Mouse (Mus musculus): Measurements from ENCODE around the gene Plin2. TPM values are rescaled to one million over a fixed set of nuclear protein-coding genes. Genes with fewer than 3 reads are reported as not detected.

Gene Plin2
- total RNA-seq (2015) = 40.5 and 58.5 TPM in 2 replicates
- total RNA-seq (2017) = 75.9 and 78.3 TPM in 2 replicates

GRCm38 (mm10) chr4:86669780-86670201, at the start of gene Plin2:
Gene Plin2 (minus strand): TSS chr4:86670060.
- peak; percentile 54 for ATAC-seq (replicated peaks; ENCODE audit: poor library complexity)

GRCm38 (mm10) chr4:86718878-86719577, 49.2 kb upstream of the Plin2 start:
- ATAC-seq (replicated peaks; ENCODE audit: poor library complexity) = no peak

GRCm38 (mm10) chr4:86717176-86717575, 47.3 kb upstream of the Plin2 start:
- ATAC-seq (replicated peaks; ENCODE audit: poor library complexity) = no peak

- ATAC-seq (replicated peaks; ENCODE audit: poor library complexity) = no peak
These were observed 45.5 kb upstream of the Plin2 start for GRCm38 (mm10) chr4:86715341-86715740.

- ATAC-seq (replicated peaks; ENCODE audit: poor library complexity) = no peak
These were observed 43.7 kb upstream of the Plin2 start for GRCm38 (mm10) chr4:86713518-86713917.

- ATAC-seq (replicated peaks; ENCODE audit: poor library complexity) = peak; percentile 58
These were observed 42.9 kb upstream of the Plin2 start for GRCm38 (mm10) chr4:86712751-86713195.

- ATAC-seq (replicated peaks; ENCODE audit: poor library complexity) = no peak
These were observed 40.9 kb upstream of the Plin2 start for GRCm38 (mm10) chr4:86710666-86711215.

- ATAC-seq (replicated peaks; ENCODE audit: poor library complexity) = no peak
These were observed 40.3 kb upstream of the Plin2 start for GRCm38 (mm10) chr4:86710034-86710650.

- ATAC-seq (replicated peaks; ENCODE audit: poor library complexity) = 0 out of 2 replicates have a peak, but pooled peaks have one; percentile 45
These were observed 38.9 kb upstream of the Plin2 start for GRCm38 (mm10) chr4:86708801-86709200.

- ATAC-seq (replicated peaks; ENCODE audit: poor library complexity) = no peak
These were observed 29.5 kb upstream of the Plin2 start for GRCm38 (mm10) chr4:86699161-86699865.

GRCm38 (mm10) chr4:86696890-86697289, 27.0 kb upstream of the Plin2 start:
- ATAC-seq (replicated peaks; ENCODE audit: poor library complexity) = peak; percentile 98

- ATAC-seq (replicated peaks; ENCODE audit: poor library complexity) = peak; percentile 63
These were observed 25.2 kb upstream of the Plin2 start for GRCm38 (mm10) chr4:86695081-86695480.

- no peak for ATAC-seq (replicated peaks; ENCODE audit: poor library complexity)
These were observed 23.1 kb upstream of the Plin2 start for GRCm38 (mm10) chr4:86692931-86693330.

GRCm38 (mm10) chr4:86691290-86691689, 21.4 kb upstream of the Plin2 start:
- ATAC-seq (replicated peaks; ENCODE audit: poor library complexity) = no peak

GRCm38 (mm10) chr4:86690768-86691167, 20.9 kb upstream of the Plin2 start:
- ATAC-seq (replicated peaks; ENCODE audit: poor library complexity) = no peak

- ATAC-seq (replicated peaks; ENCODE audit: poor library complexity) = peak; percentile 94
These were observed 20.3 kb upstream of the Plin2 start for GRCm38 (mm10) chr4:86690194-86690593.

GRCm38 (mm10) chr4:86689056-86689735, 19.3 kb upstream of the Plin2 start:
- no peak for ATAC-seq (replicated peaks; ENCODE audit: poor library complexity)

- no peak for ATAC-seq (replicated peaks; ENCODE audit: poor library complexity)
These were observed 16.7 kb upstream of the Plin2 start for GRCm38 (mm10) chr4:86686564-86686963.

- no peak for ATAC-seq (replicated peaks; ENCODE audit: poor library complexity)
These were observed 16.1 kb upstream of the Plin2 start for GRCm38 (mm10) chr4:86686009-86686366.

- ATAC-seq (replicated peaks; ENCODE audit: poor library complexity) = no peak
These were observed 15.6 kb upstream of the Plin2 start for GRCm38 (mm10) chr4:86685231-86686008.
